ENCODE assay signal across 10 mouse cellular contexts in genomic region chr1:189187737-189188390, GRCm38 (mm10).
DNase-seq lines count a peak whose midpoint lies in the region; ATAC-seq and TF ChIP-seq lines count a peak whose summit lies in the region.
"Had no signal": no experiment of that assay in that cellular context is flagged by ENCODE, and none has a peak within 500 bp of the region (broad histone marks: within the 10 kb centered on the region; RNA-seq: fewer than 3 reads in every experiment).

No protein-coding gene starts in this region.

- H3K4me2 ChIP-seq in forebrain, postnatal 0 days (ENCODE audit: low read depth), result no peak overlapping the region
- H3K4me2 ChIP-seq: liver, embryonic 11.5 days had no signal

- H3K27me3 ChIP-seq in forebrain, postnatal 0 days (ENCODE audit: insufficient read depth, low read length), result no peaks in the 10 kb centered on the region

- H3K4me1 ChIP-seq in forebrain, postnatal 0 days (ENCODE audit: insufficient read depth), result 0 out of 2 replicates have a peak, but pooled peaks cover 10% of the 10 kb centered on the region

- H3K9me3 ChIP-seq in forebrain, postnatal 0 days (ENCODE audit: low read length), result no peaks in the 10 kb centered on the region

- H3K36me3 ChIP-seq in forebrain, postnatal 0 days (ENCODE audit: insufficient read depth), result no peaks in the 10 kb centered on the region
- H3K36me3 ChIP-seq: G1E had no signal

- no peak overlapping the region for H3K9ac ChIP-seq in forebrain, postnatal 0 days

- no peak overlapping the region; the same call in 1 of the 2 replicates for H3K27ac ChIP-seq in forebrain, postnatal 0 days (ENCODE audit: low read depth, low read length)

- H3K4me3 ChIP-seq in forebrain, postnatal 0 days (ENCODE audit: low read depth, low read length), result no peak overlapping the region

- peak; percentile 46 for DNase-seq in ovary, adult 18-20 months (ENCODE audit: low spot score)
- no peak for DNase-seq in ovary, postnatal 10 days (ENCODE audit: low spot score)
- DNase-seq in forebrain, postnatal 0 days, result peak; percentile 77
- peak; percentile 50 to 61 for DNase-seq in left cerebral cortex, postnatal 25 days (ENCODE audit: low spot score in 2 of 2)
- DNase-seq in right cerebral cortex, postnatal 36 days (ENCODE audit: low spot score in 2 of 2), result peak; percentile 29 to 37
- no peak for DNase-seq in thymus, postnatal 10 days (ENCODE audit: low spot score in 2 of 2)
- no peak for DNase-seq in lung, postnatal 25 days (ENCODE audit: low spot score)

- TF ChIP-seq CTCF in forebrain, postnatal 0 days (IDR thresholded peaks at IDR 0.05; ENCODE audit: low read depth), result no peak

- peak; percentile 87 for ATAC-seq in forebrain, postnatal 0 days
- ATAC-seq in monocyte, adult 5-6 weeks (replicated peaks; ENCODE audit: insufficient number of reproducible peaks, low FRiP score, low TSS enrichment, poor library complexity, severe bottlenecking), result no peak

- 14% methylated on average over 12 of the region's 12 CpGs for WGBS in forebrain, postnatal 0 days

- intact Hi-C loops in left cerebral cortex, postnatal 25 days (cut with DNase I), result no loop called here

Comparison
In these comparisons a context has a peak if more than half of its experiments do, and no peak if none do; other contexts are left out.
1. DNase-seq: peak in ovary, adult 18-20 months (single experiment), forebrain, postnatal 0 days (single experiment), left cerebral cortex, postnatal 25 days (2 of 2) and right cerebral cortex, postnatal 36 days (2 of 2); none in ovary, postnatal 10 days (single experiment), thymus, postnatal 10 days (0 of 2) and lung, postnatal 25 days (single experiment).